In the genomic region with DNA sequence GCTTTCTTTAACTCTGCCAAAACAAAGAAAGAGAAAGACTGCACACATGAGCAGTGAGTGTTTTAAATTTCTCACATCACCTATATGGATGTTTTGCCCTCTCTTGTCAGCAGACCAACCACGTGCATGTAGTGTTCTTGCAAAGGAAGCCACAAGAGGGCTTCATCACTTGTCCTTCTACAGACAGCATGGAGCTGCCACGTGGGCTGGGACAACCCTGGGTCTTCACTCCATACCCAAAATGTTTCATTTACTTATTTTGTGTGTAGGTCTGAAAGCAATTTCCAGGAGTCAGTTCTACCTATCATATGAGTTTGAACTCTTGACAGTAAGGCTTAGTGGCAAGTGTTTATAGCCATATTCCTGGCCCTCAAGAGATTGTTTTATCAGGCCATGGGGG, we compare ENCODE assay signal across 8 mouse cellular contexts. TPM values are rescaled to one million over a fixed set of nuclear protein-coding genes. Genes with fewer than 3 reads are reported as not detected.
DNase-seq lines count a peak whose midpoint lies in the region; ATAC-seq and TF ChIP-seq lines count a peak whose summit lies in the region.

No protein-coding gene starts in this region.

- no peak for DNase-seq in lung, adult 2 months
- no peak for DNase-seq in lung, postnatal 25 days (ENCODE audit: low spot score)
- DNase-seq in brain, adult 2 months (ENCODE audit: low read depth, low spot score): peak; percentile 37
- DNase-seq in liver, embryonic 13.5 days: peak; percentile 32
- peak; percentile 25 for DNase-seq in retina, postnatal 1 day
- no peak for DNase-seq in right cerebral cortex, adult 18-20 months
- no peak for DNase-seq in left cerebral cortex, adult 11 months (ENCODE audit: low spot score)

- no peaks in the 10 kb centered on the region for H3K27me3 ChIP-seq in heart, embryonic 16.5 days (ENCODE audit: control insufficient read depth, insufficient read depth, low read length)
- H3K27me3 ChIP-seq in liver, embryonic 13.5 days: no peaks in the 10 kb centered on the region

- H3K36me3 ChIP-seq in heart, embryonic 16.5 days (ENCODE audit: control insufficient read depth, insufficient read depth): peaks cover 46% of the 10 kb centered on the region
- peaks cover 57% of the 10 kb centered on the region for H3K36me3 ChIP-seq in liver, embryonic 13.5 days

- no peak for ATAC-seq in heart, embryonic 16.5 days (replicated peaks; ENCODE audit: extremely low read depth, insufficient read depth, low FRiP score)
- ATAC-seq in liver, embryonic 13.5 days (ENCODE audit: low read depth): no peak

- WGBS in lung, adult 2 months: 3% methylated on average over 2 of the region's 2 CpGs
- WGBS in heart, embryonic 16.5 days: 2% methylated on average over 2 of the region's 2 CpGs
- 0% methylated on average over 2 of the region's 2 CpGs for WGBS in liver, embryonic 13.5 days (ENCODE audit: insufficient replicate concordance)

- TF ChIP-seq CTCF in lung, adult 2 months (IDR thresholded peaks at IDR 0.05; ENCODE audit: insufficient read depth, low read length): peak; percentile 5; the same call in 1 of the 2 replicates

- H3K4me2 ChIP-seq in heart, embryonic 16.5 days (ENCODE audit: low read depth, low read length): peak overlapping the region; percentile 93
- peak overlapping the region; percentile 96 for H3K4me2 ChIP-seq in liver, embryonic 13.5 days

- H3K4me1 ChIP-seq in lung, adult 2 months (ENCODE audit: control insufficient read depth, insufficient read depth, low read length): peaks cover 7% of the 10 kb centered on the region
- peaks cover 16% of the 10 kb centered on the region for H3K4me1 ChIP-seq in heart, embryonic 16.5 days (ENCODE audit: control insufficient read depth, insufficient read depth, low read length)
- H3K4me1 ChIP-seq in liver, embryonic 13.5 days (replicated peaks): peaks cover 59% of the 10 kb centered on the region

- peak overlapping the region; percentile 94 for H3K9ac ChIP-seq in heart, embryonic 16.5 days (ENCODE audit: low read length)
- H3K9ac ChIP-seq in liver, embryonic 13.5 days: peak overlapping the region; percentile 91

- H3K9me3 ChIP-seq in heart, embryonic 16.5 days (replicated peaks; ENCODE audit: control insufficient read depth, low read length): no peaks in the 10 kb centered on the region
- no peaks in the 10 kb centered on the region for H3K9me3 ChIP-seq in liver, embryonic 13.5 days (replicated peaks)

- H3K27ac ChIP-seq in heart, embryonic 16.5 days (ENCODE audit: low read length): no peak overlapping the region; the same call in 1 of the 2 replicates
- H3K27ac ChIP-seq in liver, embryonic 13.5 days: peak overlapping the region; percentile 97

- no peak overlapping the region for H3K4me3 ChIP-seq in lung, adult 2 months (replicated peaks; ENCODE audit: extremely low read depth, low read depth, low read length)
- H3K4me3 ChIP-seq in heart, embryonic 16.5 days (ENCODE audit: low read length): peak overlapping the region; percentile 92
- H3K4me3 ChIP-seq in liver, embryonic 13.5 days (replicated peaks): peak overlapping the region; percentile 85

- TF ChIP-seq POLR2A in lung, adult 2 months (IDR thresholded peaks at IDR 0.05; ENCODE audit: borderline replicate concordance, extremely low read depth, low read depth, low read length): no peak

RNA-seq across cellular contexts. Expression of a gene that starts 1.1 kb away (rescaled TPM):
- 12.8 and 14.7 TPM in 2 replicates for polyA plus RNA-seq in lung, adult 2 months (2012; rRNA removed)
- polyA plus RNA-seq in heart, embryonic 16.5 days (2015; fragmentation: Nextera tagmentation; extraction: Ambion mirVana): 97.9 and 98.3 TPM in 2 replicates
- 65.7 and 72.4 TPM in 2 replicates for polyA plus RNA-seq in liver, embryonic 13.5 days (2015; fragmentation: Nextera tagmentation; extraction: Ambion mirVana)

RNA-seq across cellular contexts. Expression of a gene that starts 1.1 kb away (rescaled TPM):
- 7.9 and 13.2 TPM in 2 replicates for polyA plus RNA-seq in lung, adult 2 months (2012; rRNA removed)
- polyA plus RNA-seq in heart, embryonic 16.5 days (2015; fragmentation: Nextera tagmentation; extraction: Ambion mirVana): 53.1 and 63.0 TPM in 2 replicates
- 133 and 159 TPM in 2 replicates for polyA plus RNA-seq in liver, embryonic 13.5 days (2015; fragmentation: Nextera tagmentation; extraction: Ambion mirVana)

RNA-seq across cellular contexts. Expression of a gene that starts 16.4 kb away (rescaled TPM):
- 92.6 and 173 TPM in 2 replicates for polyA plus RNA-seq in lung, adult 2 months (2012; rRNA removed)
- 337 and 339 TPM in 2 replicates for polyA plus RNA-seq in heart, embryonic 16.5 days (2015; fragmentation: Nextera tagmentation; extraction: Ambion mirVana)
- 306 and 325 TPM in 2 replicates for polyA plus RNA-seq in liver, embryonic 13.5 days (2015; fragmentation: Nextera tagmentation; extraction: Ambion mirVana)

RNA-seq across cellular contexts. Expression of a gene that starts 16.7 kb away (rescaled TPM):
- polyA plus RNA-seq in lung, adult 2 months (2012; rRNA removed): 17.2 and 21.6 TPM in 2 replicates
- polyA plus RNA-seq in heart, embryonic 16.5 days (2015; fragmentation: Nextera tagmentation; extraction: Ambion mirVana): 43.7 and 45.2 TPM in 2 replicates
- polyA plus RNA-seq in liver, embryonic 13.5 days (2015; fragmentation: Nextera tagmentation; extraction: Ambion mirVana): 20.3 and 21.5 TPM in 2 replicates

Comparison
In these comparisons a context has a peak if more than half of its experiments do, and no peak if none do; other contexts are left out.
1. DNase-seq: peak in brain, adult 2 months (single experiment), liver, embryonic 13.5 days (single experiment) and retina, postnatal 1 day (single experiment); none in lung, adult 2 months (single experiment), lung, postnatal 25 days (single experiment), right cerebral cortex, adult 18-20 months (single experiment) and left cerebral cortex, adult 11 months (single experiment).